Mouse (Mus musculus): ENCODE data around the gene Dnajb4. TPM values are rescaled to one million over a fixed set of nuclear protein-coding genes. Genes with fewer than 3 reads are reported as not detected.

Gene Dnajb4
- polyA plus RNA-seq, 1 experiment from 2014 or later = 53.0 TPM

GRCm38 (mm10) chr3:152159321-152159720, 50.8 kb downstream of the Dnajb4 start:
- Histone ChIP-seq H3K4me3 (no peak overlapping the region), H3K27me3 (replicated peaks) (no peaks in the 10 kb centered on the region), H3K4me2 (no peak overlapping the region), H3K4me1 (replicated peaks) (peaks cover 21% of the 10 kb centered on the region), H3K9me3 (replicated peaks) (no peaks in the 10 kb centered on the region), H3K36me3 (no peaks in the 10 kb centered on the region), H3K27ac (ENCODE audit: poor library complexity, severe bottlenecking) (no peak overlapping the region), H3K9ac (no peak overlapping the region)
- ATAC-seq (ENCODE audit: insufficient number of reproducible peaks, low FRiP score) = no peak

- H3K36me3 ChIP-seq = no peaks in the 10 kb centered on the region
- no peak overlapping the region for H3K9ac ChIP-seq
- H3K4me3 ChIP-seq = no peak overlapping the region
- H3K27ac ChIP-seq (ENCODE audit: poor library complexity, severe bottlenecking) = no peak overlapping the region
- H3K4me2 ChIP-seq = no peak overlapping the region
- H3K27me3 ChIP-seq (replicated peaks) = no peaks in the 10 kb centered on the region
- peaks cover 23% of the 10 kb centered on the region for H3K4me1 ChIP-seq (replicated peaks)
- WGBS = 80% methylated on average over 10 of the region's 10 CpGs
- ATAC-seq (ENCODE audit: insufficient number of reproducible peaks, low FRiP score) = no peak
- no peaks in the 10 kb centered on the region for H3K9me3 ChIP-seq (replicated peaks)
Measured at GRCm38 (mm10) chr3:152158344-152159291, 51.5 kb downstream of the Dnajb4 start.

GRCm38 (mm10) chr3:152156816-152157496, 53.1 kb downstream of the Dnajb4 start:
- Histone ChIP-seq H3K4me1 (replicated peaks) (peaks cover 32% of the 10 kb centered on the region), H3K36me3 (no peaks in the 10 kb centered on the region), H3K9me3 (replicated peaks) (no peaks in the 10 kb centered on the region), H3K27ac (ENCODE audit: poor library complexity, severe bottlenecking) (no peak overlapping the region), H3K27me3 (replicated peaks) (no peaks in the 10 kb centered on the region), H3K4me3 (no peak overlapping the region), H3K4me2 (no peak overlapping the region), H3K9ac (no peak overlapping the region)
- WGBS = 73% methylated on average over 23 of the region's 23 CpGs
- no peak for ATAC-seq (ENCODE audit: insufficient number of reproducible peaks, low FRiP score)

GRCm38 (mm10) chr3:152155296-152155948, 54.7 kb downstream of the Dnajb4 start:
- no peak overlapping the region for H3K9ac ChIP-seq
- H3K4me2 ChIP-seq = no peak overlapping the region
- no peak overlapping the region for H3K27ac ChIP-seq (ENCODE audit: poor library complexity, severe bottlenecking)
- H3K4me3 ChIP-seq = no peak overlapping the region
- 55% methylated on average over 11 of the region's 11 CpGs for WGBS
- H3K27me3 ChIP-seq (replicated peaks) = no peaks in the 10 kb centered on the region
- H3K36me3 ChIP-seq = no peaks in the 10 kb centered on the region
- ATAC-seq (ENCODE audit: insufficient number of reproducible peaks, low FRiP score) = no peak
- H3K9me3 ChIP-seq (replicated peaks) = no peaks in the 10 kb centered on the region
- H3K4me1 ChIP-seq (replicated peaks) = peaks cover 27% of the 10 kb centered on the region

GRCm38 (mm10) chr3:152154095-152154494, 56.0 kb downstream of the Dnajb4 start:
- Histone ChIP-seq H3K4me1 (replicated peaks) (peaks cover 39% of the 10 kb centered on the region), H3K4me3 (no peak overlapping the region), H3K9me3 (replicated peaks) (no peaks in the 10 kb centered on the region), H3K36me3 (no peaks in the 10 kb centered on the region), H3K27me3 (replicated peaks) (no peaks in the 10 kb centered on the region), H3K4me2 (no peak overlapping the region), H3K9ac (no peak overlapping the region), H3K27ac (ENCODE audit: poor library complexity, severe bottlenecking) (no peak overlapping the region)
- ATAC-seq (ENCODE audit: insufficient number of reproducible peaks, low FRiP score) = no peak
- WGBS = 81% methylated on average over 5 of the region's 5 CpGs

- ATAC-seq (ENCODE audit: insufficient number of reproducible peaks, low FRiP score) = no peak
- 82% methylated on average over 2 of the region's 2 CpGs for WGBS
- Histone ChIP-seq H3K4me2 (no peak overlapping the region), H3K27me3 (replicated peaks) (no peaks in the 10 kb centered on the region), H3K4me3 (no peak overlapping the region), H3K4me1 (replicated peaks) (peaks cover 42% of the 10 kb centered on the region), H3K27ac (ENCODE audit: poor library complexity, severe bottlenecking) (no peak overlapping the region), H3K36me3 (no peaks in the 10 kb centered on the region), H3K9me3 (replicated peaks) (no peaks in the 10 kb centered on the region), H3K9ac (no peak overlapping the region)
Measured at GRCm38 (mm10) chr3:152153152-152153551, 57.0 kb downstream of the Dnajb4 start.

- Histone ChIP-seq H3K27me3 (replicated peaks) (no peaks in the 10 kb centered on the region), H3K4me3 (no peak overlapping the region), H3K9ac (peak overlapping the region; percentile 26; the same call in 1 of the 2 replicates), H3K9me3 (replicated peaks) (no peaks in the 10 kb centered on the region), H3K36me3 (no peaks in the 10 kb centered on the region), H3K27ac (ENCODE audit: poor library complexity, severe bottlenecking) (0 out of 2 replicates have a peak overlapping the region, but pooled peaks have one; percentile 28), H3K4me2 (peak overlapping the region; percentile 60; the same call in 1 of the 2 replicates), H3K4me1 (replicated peaks) (peaks cover 50% of the 10 kb centered on the region)
- peak; percentile 70 for ATAC-seq (ENCODE audit: insufficient number of reproducible peaks, low FRiP score)
- 90% methylated on average over 1 of the region's 1 CpGs for WGBS
Measured at GRCm38 (mm10) chr3:152152483-152152804, 57.7 kb downstream of the Dnajb4 start.

- Histone ChIP-seq H3K4me2 (peak overlapping the region; percentile 60), H3K9ac (peak overlapping the region; percentile 43; the same call in 1 of the 2 replicates), H3K27ac (ENCODE audit: poor library complexity, severe bottlenecking) (peak overlapping the region; percentile 28; the same call in 1 of the 2 replicates), H3K4me3 (peak overlapping the region; percentile 28), H3K36me3 (no peaks in the 10 kb centered on the region), H3K4me1 (replicated peaks) (peaks cover 52% of the 10 kb centered on the region), H3K9me3 (replicated peaks) (no peaks in the 10 kb centered on the region), H3K27me3 (replicated peaks) (no peaks in the 10 kb centered on the region)
- ATAC-seq (ENCODE audit: insufficient number of reproducible peaks, low FRiP score) = peak; percentile 56; the same call in 1 of the 2 replicates
- WGBS = 48% methylated on average over 21 of the region's 29 CpGs
Measured at GRCm38 (mm10) chr3:152151725-152152482, 58.2 kb downstream of the Dnajb4 start.

GRCm38 (mm10) chr3:152149863-152150262, 60.2 kb downstream of the Dnajb4 start:
- Histone ChIP-seq H3K4me2 (no peak overlapping the region), H3K9me3 (replicated peaks) (no peaks in the 10 kb centered on the region)
- 23% methylated on average over 3 of the region's 3 CpGs for WGBS

GRCm38 (mm10) chr3:152149449-152149848, 60.7 kb downstream of the Dnajb4 start:
- Histone ChIP-seq H3K4me1 (replicated peaks) (peaks cover 69% of the 10 kb centered on the region), H3K9me3 (replicated peaks) (no peaks in the 10 kb centered on the region), H3K4me2 (no peak overlapping the region), H3K36me3 (no peaks in the 10 kb centered on the region), H3K9ac (no peak overlapping the region), H3K27me3 (replicated peaks) (no peaks in the 10 kb centered on the region), H3K4me3 (no peak overlapping the region), H3K27ac (ENCODE audit: poor library complexity, severe bottlenecking) (peak overlapping the region; percentile 24; the same call in 1 of the 2 replicates)
- 40% methylated on average over 7 of the region's 7 CpGs for WGBS
- no peak for ATAC-seq (ENCODE audit: insufficient number of reproducible peaks, low FRiP score)

More at GRCm38 (mm10) chr3:152149863-152150262, 60.2 kb downstream of the Dnajb4 start:
- H3K4me1 ChIP-seq (replicated peaks) = peaks cover 70% of the 10 kb centered on the region
- H3K36me3 ChIP-seq = no peaks in the 10 kb centered on the region
- H3K9ac ChIP-seq = no peak overlapping the region
- H3K27me3 ChIP-seq (replicated peaks) = no peaks in the 10 kb centered on the region
- H3K4me3 ChIP-seq = no peak overlapping the region
- no peak for ATAC-seq (ENCODE audit: insufficient number of reproducible peaks, low FRiP score)
- H3K27ac ChIP-seq (ENCODE audit: poor library complexity, severe bottlenecking) = peak overlapping the region; percentile 24; the same call in 1 of the 2 replicates

All from heart, embryonic 12.5 days (tissue).